Mouse (Mus musculus) cerebellum, adult 8-10 months (tissue): Measurements from ENCODE around the gene Abraxas2.
A peak's percentile ranks its signal among the peaks of the same experiment; 100 is the strongest.

Source experiments
- DNase-seq: peaks from one replicate; pipeline ENCODE4 v3.0.0; 2022

Abraxas2 gene

DNA sequence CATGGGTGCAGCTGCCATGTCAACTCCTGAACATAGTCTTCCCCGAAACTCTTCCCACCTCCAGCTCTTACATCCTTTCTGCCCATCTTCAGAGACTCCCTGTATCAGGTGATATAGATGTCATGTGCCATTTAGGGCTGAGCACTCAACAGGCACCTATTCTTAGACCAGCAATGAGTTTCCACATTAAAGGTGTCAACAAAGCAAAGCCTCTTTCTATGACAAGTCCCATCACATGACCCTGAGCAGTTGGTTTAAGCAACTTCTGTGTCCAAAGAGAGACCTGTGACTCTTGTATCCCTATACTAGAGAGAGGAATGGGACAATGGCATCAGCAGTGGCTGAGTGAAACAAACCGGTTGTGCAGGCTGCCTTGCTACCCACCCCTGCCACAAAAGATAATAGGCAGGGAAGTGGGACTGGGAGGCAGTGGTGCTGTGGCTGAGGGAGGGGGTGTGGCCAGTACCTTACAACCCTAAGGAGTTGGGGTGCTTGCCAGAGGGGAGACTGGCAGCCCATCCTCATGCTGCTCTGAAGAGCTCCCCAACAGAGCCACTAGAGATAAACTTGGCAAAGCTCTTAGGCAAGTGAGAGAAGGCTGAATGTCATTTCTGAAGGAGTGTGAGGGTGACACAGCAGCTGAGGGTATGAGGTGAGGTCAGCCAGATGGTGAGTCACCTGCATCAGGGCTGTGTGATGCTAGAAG is 42.0 kb downstream of the Abraxas2 start:
- no peak for DNase-seq

DNA sequence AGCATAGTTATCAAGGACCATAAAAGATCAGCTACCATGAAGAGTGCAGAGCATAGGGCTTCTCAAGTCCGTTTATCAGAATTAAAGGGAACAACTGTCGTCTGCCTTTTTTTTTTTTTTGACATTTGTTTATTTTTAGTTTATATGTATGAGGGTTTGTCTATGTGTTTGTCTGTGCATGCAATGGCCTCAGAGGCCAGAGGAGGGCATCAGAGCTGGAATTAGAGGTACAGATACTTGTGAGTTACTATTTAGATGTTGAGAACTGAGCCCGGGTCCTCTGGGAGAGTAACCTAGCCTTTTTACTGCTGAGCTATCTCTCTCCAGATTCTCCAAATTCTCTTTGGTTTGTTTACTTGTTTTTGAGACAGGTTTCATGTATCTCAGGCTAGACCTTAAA is 44.8 kb downstream of the Abraxas2 start:
- DNase-seq: no peak

GRCm38 (mm10) chr7:132921971-132922370 is 62.9 kb downstream of the Abraxas2 start:
- DNase-seq: no peak

GRCm38 (mm10) chr7:132925227-132925626 is 66.2 kb downstream of the Abraxas2 start:
- DNase-seq: no peak

DNA sequence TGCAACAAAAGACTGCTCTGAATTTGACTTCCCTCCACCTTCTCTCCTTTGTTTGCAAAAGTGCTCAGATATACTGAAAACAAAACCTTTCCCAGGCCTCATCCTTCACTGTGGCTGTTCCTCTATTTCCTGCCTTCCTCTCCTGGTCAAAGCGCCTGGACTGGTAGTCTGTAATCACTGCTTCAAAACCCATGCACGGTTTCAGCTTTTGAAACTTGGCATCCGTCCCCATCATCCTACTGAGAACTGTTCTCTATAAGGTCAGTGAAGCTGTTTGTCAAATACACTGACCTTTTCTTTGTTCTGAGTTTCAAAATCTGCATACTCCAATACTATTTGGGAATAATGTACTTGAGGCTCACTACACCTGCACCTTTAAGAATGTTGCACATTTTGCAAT is 68.2 kb downstream of the Abraxas2 start:
- DNase-seq: no peak

DNA sequence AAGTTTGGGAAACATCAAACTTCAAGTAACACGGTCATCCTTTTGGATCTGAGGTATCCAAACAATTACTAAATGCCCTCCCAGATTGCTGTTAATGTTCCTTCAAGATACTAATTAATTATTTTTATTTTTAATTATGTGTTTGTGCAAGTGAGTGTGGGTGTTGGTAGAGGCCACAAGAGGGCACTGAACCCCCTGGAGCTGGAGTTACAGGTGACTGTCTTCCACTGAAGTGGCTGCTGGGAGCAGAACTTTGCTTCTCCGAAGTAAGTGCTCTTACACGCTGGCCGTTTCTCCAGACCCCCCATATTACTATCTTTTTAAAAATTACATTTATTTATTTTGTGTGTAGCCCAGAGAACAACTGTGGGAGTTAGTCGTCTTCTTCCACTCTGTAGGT is 71.0 kb downstream of the Abraxas2 start:
- DNase-seq: no peak

- DNase-seq: peak; percentile 98
These were observed 72.0 kb downstream of the Abraxas2 start, which contains the start of gene Zranb1 for GRCm38 (mm10) chr7:132930850-132931559. Gene Zranb1 (plus strand): TSS chr7:132931142.

DNA sequence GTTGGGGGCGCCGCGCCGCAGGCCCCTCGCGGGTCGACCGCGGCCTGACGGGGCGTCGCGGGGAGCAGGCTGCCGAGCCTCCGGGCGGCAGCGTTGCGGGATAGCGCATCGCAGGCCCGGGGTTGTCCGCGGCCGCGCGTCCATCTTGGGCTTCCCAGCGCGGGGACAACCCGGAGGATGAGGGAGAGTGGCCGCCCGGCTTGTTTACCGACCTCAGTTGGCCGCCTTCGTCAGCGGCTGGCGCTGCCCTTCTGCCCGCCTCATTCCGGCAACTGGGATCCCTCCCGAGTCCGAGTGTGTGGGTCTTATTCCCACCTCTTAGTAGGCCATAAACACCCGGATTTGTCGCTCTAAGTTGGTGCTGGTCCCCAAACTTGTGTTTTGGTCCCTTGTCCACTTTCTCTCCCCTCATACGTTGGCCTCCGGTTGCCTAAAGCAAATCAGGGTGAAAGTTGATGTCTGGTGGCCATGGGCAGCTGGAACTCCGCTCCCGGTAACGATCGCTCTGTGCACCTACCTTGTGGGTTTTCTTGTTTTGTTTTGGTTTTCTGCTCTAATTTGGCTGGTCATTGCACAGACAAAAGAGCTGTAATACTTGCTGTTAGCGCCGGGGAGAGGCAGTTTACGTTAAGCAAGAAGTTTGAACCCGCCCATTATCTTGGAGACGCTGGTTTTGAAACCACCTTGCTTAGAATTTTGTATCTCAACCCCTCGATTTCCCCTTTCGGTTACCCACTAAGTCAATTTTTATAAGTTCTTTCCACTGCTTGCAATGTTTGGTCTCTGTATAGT is 72.7 kb downstream of the Abraxas2 start:
- DNase-seq: peak; percentile 53

GRCm38 (mm10) chr7:132933331-132933730 is 74.3 kb downstream of the Abraxas2 start:
- no peak for DNase-seq
